Mouse (Mus musculus): ENCODE results near the gene Uroc1. TPM values are rescaled to one million over a fixed set of nuclear protein-coding genes. Genes with fewer than 3 reads are reported as not detected.

Uroc1 gene
- polyA plus RNA-seq, 1 experiment from 2014 or later: not detected

GRCm38 (mm10) chr6:90410972-90411371 lies 77.9 kb downstream of the Uroc1 start:
- Histone ChIP-seq H3K9ac (replicated peaks) (no peak overlapping the region), H3K4me1 (no peaks in the 10 kb centered on the region), H3K27me3 (no peaks in the 10 kb centered on the region), H3K4me3 (no peak overlapping the region), H3K9me3 (no peaks in the 10 kb centered on the region), H3K27ac (replicated peaks) (no peak overlapping the region), H3K36me3 (no peaks in the 10 kb centered on the region), H3K4me2 (replicated peaks) (no peak overlapping the region)
- no peak for ATAC-seq (replicated peaks)
- WGBS: 77% methylated on average over 1 of the region's 1 CpGs

DNA sequence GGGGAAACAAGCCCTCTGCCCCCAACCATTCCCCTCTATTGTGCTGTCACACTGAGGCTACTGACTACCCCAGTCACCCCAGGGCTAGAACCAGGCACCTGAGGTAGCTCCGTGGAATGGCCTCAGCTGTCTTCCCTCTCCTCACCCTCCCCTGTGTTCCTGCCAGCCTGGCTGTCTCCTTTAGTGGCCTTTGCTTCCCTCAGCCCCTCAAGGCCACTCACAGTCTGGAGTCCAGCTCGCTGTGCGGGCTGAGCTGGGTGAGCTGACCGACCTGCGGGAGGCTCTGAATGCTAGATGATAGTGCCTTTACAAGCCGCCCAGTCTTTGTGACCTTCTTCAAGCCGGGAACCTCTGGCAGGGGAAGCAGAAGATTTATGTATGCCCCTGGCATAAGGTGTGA lies 78.8 kb downstream of the Uroc1 start:
- Histone ChIP-seq H3K4me2 (replicated peaks) (no peak overlapping the region), H3K9ac (replicated peaks) (no peak overlapping the region), H3K27me3 (no peaks in the 10 kb centered on the region), H3K9me3 (no peaks in the 10 kb centered on the region), H3K27ac (replicated peaks) (no peak overlapping the region), H3K4me3 (no peak overlapping the region), H3K4me1 (no peaks in the 10 kb centered on the region), H3K36me3 (no peaks in the 10 kb centered on the region)
- 83% methylated on average over 7 of the region's 7 CpGs for WGBS
- ATAC-seq (replicated peaks): no peak

Other genes starting within 250 kb of the Uroc1 start
- not detected in 2 replicates for gene Vmn1r50, start 231.9 kb upstream of the Uroc1 start, polyA plus RNA-seq (2015; fragmentation: Nextera tagmentation; extraction: Ambion mirVana)
- not detected in 2 replicates for gene Vmn1r51, start 210.7 kb upstream of the Uroc1 start, polyA plus RNA-seq (2015; fragmentation: Nextera tagmentation; extraction: Ambion mirVana)
- not detected in 2 replicates for gene Vmn1r52, start 158.5 kb upstream of the Uroc1 start, polyA plus RNA-seq (2015; fragmentation: Nextera tagmentation; extraction: Ambion mirVana)
- gene V1ra8, start 130.5 kb upstream of the Uroc1 start, polyA plus RNA-seq (2015; fragmentation: Nextera tagmentation; extraction: Ambion mirVana): not detected in 2 replicates
- gene Vmn1r53, start 108.8 kb upstream of the Uroc1 start, polyA plus RNA-seq (2015; fragmentation: Nextera tagmentation; extraction: Ambion mirVana): not detected in 2 replicates
- not detected in 2 replicates for gene Vmn1r54, start 87.0 kb upstream of the Uroc1 start, polyA plus RNA-seq (2015; fragmentation: Nextera tagmentation; extraction: Ambion mirVana)
- gene BC048671, start 32.1 kb upstream of the Uroc1 start, polyA plus RNA-seq (2015; fragmentation: Nextera tagmentation; extraction: Ambion mirVana): not detected in 2 replicates
- not detected in 2 replicates for gene Chst13, start 8.1 kb upstream of the Uroc1 start, polyA plus RNA-seq (2015; fragmentation: Nextera tagmentation; extraction: Ambion mirVana)
- 12.3 and 12.4 TPM in 2 replicates for gene Zxdc, start 36.2 kb downstream of the Uroc1 start, polyA plus RNA-seq (2015; fragmentation: Nextera tagmentation; extraction: Ambion mirVana)
- gene Cfap100, start 95.5 kb downstream of the Uroc1 start, polyA plus RNA-seq (2015; fragmentation: Nextera tagmentation; extraction: Ambion mirVana): 3.9 and 5.3 TPM in 2 replicates
- gene Klf15, start 129.3 kb downstream of the Uroc1 start, polyA plus RNA-seq (2015; fragmentation: Nextera tagmentation; extraction: Ambion mirVana): 12.9 and 13.1 TPM in 2 replicates
- gene Aldh1l1, start 153.1 kb downstream of the Uroc1 start, polyA plus RNA-seq (2015; fragmentation: Nextera tagmentation; extraction: Ambion mirVana): 29.0 and 35.6 TPM in 2 replicates

Data from forebrain, embryonic 15.5 days (tissue).